Mouse (Mus musculus) liver, embryonic 14.5 days (tissue): ENCODE results near the gene Igf2r. TPM values are rescaled to one million over a fixed set of nuclear protein-coding genes. Genes with fewer than 3 reads are reported as not detected.

Experiments used
- ATAC-seq: fragments of 200-750 bp; cut with Nextera tagmentation; 2 replicates; pipeline ENCODE4 v1.8.0; 2017; ENCODE audit warnings: moderate number of reproducible peaks, mild to moderate bottlenecking, moderate library complexity; ENCODE audit not compliant: insufficient read depth
- DNase-seq, 3 experiments: peaks; one replicate each; pipeline ENCODE4 v3.0.0-alpha.2; 2012 to 2013; ENCODE audit warnings: low read depth in 3 of 3, low spot score in 3 of 3
- H3K27ac ChIP-seq: fragments of 300-500 bp; sonication (generic); 2 replicates; pipeline ENCODE4 v1.5.1; 2014; ENCODE audit warnings: moderate library complexity, mild to moderate bottlenecking, control low read depth, inconsistent platforms
- H3K27me3 ChIP-seq: fragments of 300-500 bp; sonication (generic); 2 replicates; pipeline ENCODE4 v1.6.1; 2014; ENCODE audit warnings: mild to moderate bottlenecking, low read length, moderate library complexity; ENCODE audit not compliant: control insufficient read depth, insufficient read depth
- H3K36me3 ChIP-seq: fragments of 300-500 bp; sonication (generic); replicated peaks from 2 replicates; pipeline ENCODE4 v1.6.1; 2014; ENCODE audit warnings: low read depth; ENCODE audit not compliant: control insufficient read depth, insufficient read depth
- H3K4me1 ChIP-seq, 2 experiments: fragments of 200-500 bp in 1 of 2; fragments of 300-500 bp in 1 of 2; sonication (generic) in 1 of 2; replicated peaks; 2 replicates each; pipeline ENCODE4 v1.6.1; 2012 to 2014; ENCODE audit warnings: antibody characterized with exemption in 1 of 2, inconsistent platforms in 1 of 2, low read length in 1 of 2; ENCODE audit not compliant: control insufficient read depth in 2 of 2, insufficient read depth in 2 of 2
- H3K4me2 ChIP-seq: fragments of 300-500 bp; sonication (generic); 2 replicates; pipeline ENCODE4 v1.6.1; 2014; ENCODE audit warnings: low read depth, mild to moderate bottlenecking, control low read depth, moderate library complexity
- H3K4me3 ChIP-seq, 2 experiments: fragments of 200-500 bp in 1 of 2; fragments of 300-500 bp in 1 of 2; sonication (generic) in 1 of 2; 2 replicates each; pipeline ENCODE4 v1.5.1; 2012 to 2014; ENCODE audit warnings: low read depth in 2 of 2, low read length in 2 of 2, mild to moderate bottlenecking in 2 of 2, control low read depth in 1 of 2, inconsistent platforms in 1 of 2, moderate library complexity in 1 of 2; ENCODE audit not compliant: insufficient read depth in 1 of 2
- H3K9ac ChIP-seq: fragments of 300-500 bp; sonication (generic); replicated peaks from 2 replicates; pipeline ENCODE4 v1.6.1; 2014; ENCODE audit warnings: mild to moderate bottlenecking, control low read depth, moderate library complexity
- H3K9me3 ChIP-seq: fragments of 300-500 bp; sonication (generic); 2 replicates; pipeline ENCODE4 v1.6.1; 2016; ENCODE audit warnings: low read length, mixed read lengths; ENCODE audit not compliant: control insufficient read depth
- CTCF ChIP-seq: IDR thresholded peaks from 2 replicates; pipeline ENCODE4 v1.5.1; 2016; ENCODE audit warnings: antibody characterized with exemption, low read depth, control low read depth
- EP300 ChIP-seq: IDR thresholded peaks from 2 replicates; pipeline ENCODE4 v1.6.1; 2016; ENCODE audit warnings: antibody characterized with exemption, low read depth
- WGBS: fragments of 180-500 bp; shearing (Covaris S2); extraction: QIAGEN DNeasy Blood & Tissue Kit; methylation state at CpG from one replicate; pipeline ENCODE4 v1.1.7; 2014; ENCODE audit not compliant: insufficient replicate concordance; 5-methylcytosine and 5-hydroxymethylcytosine counted together
- polyA plus RNA-seq, 2 experiments: library from polyadenylated mRNA; depleted of rRNA in 1 of 2; stranded (reverse) in 1 of 2; unstranded in 1 of 2; fragments of >200 nt; fragmentation: Nextera tagmentation in 1 of 2; extraction: Ambion mirVana in 1 of 2; gene quantifications; 2 replicates each; pipeline versions ENCODE4 v1.2.1 to v1.2.3; 2012 to 2014

Igf2r gene
- polyA plus RNA-seq, 2 experiments, result 12.6 to 12.8 TPM

- no peak overlapping the region for H3K9ac ChIP-seq
- TF ChIP-seq CTCF (no peak), EP300 (no peak)
- H3K4me3 ChIP-seq, result no peak overlapping the region
- no peaks in the 10 kb centered on the region for H3K27me3 ChIP-seq
- no peak overlapping the region for H3K4me2 ChIP-seq
- 70% methylated on average over 6 of the region's 6 CpGs for WGBS
- no peak for ATAC-seq
- DNase-seq, result no peak
- no peaks in the 10 kb centered on the region for H3K36me3 ChIP-seq
- 0 out of 4 replicates have a peak, but pooled peaks cover 0 to 4% of the 10 kb centered on the region in 2 experiments for H3K4me1 ChIP-seq
- no peaks in the 10 kb centered on the region for H3K9me3 ChIP-seq
- no peak overlapping the region for H3K27ac ChIP-seq
These were observed 39.4 kb upstream of the Igf2r start for GRCm38 (mm10) chr17:12808851-12809250.

GRCm38 (mm10) chr17:12804584-12805445, 35.4 kb upstream of the Igf2r start:
- no peak overlapping the region for H3K9ac ChIP-seq

GRCm38 (mm10) chr17:12801861-12802540, 32.5 kb upstream of the Igf2r start:
- H3K9me3 ChIP-seq, result no peaks in the 10 kb centered on the region
- no peak overlapping the region for H3K27ac ChIP-seq
- H3K4me3 ChIP-seq, result no peak overlapping the region
- no peak overlapping the region for H3K9ac ChIP-seq
- DNase-seq (no peak), ATAC-seq (no peak)
- no peaks in the 10 kb centered on the region for H3K27me3 ChIP-seq
- 54% methylated on average over 9 of the region's 9 CpGs for WGBS
- no peak overlapping the region for H3K4me2 ChIP-seq
- peaks cover 0 to 6% of the 10 kb centered on the region in 2 experiments; a peak in 1 of 4 replicates for H3K4me1 ChIP-seq
- H3K36me3 ChIP-seq, result no peaks in the 10 kb centered on the region
- TF ChIP-seq CTCF (no peak), EP300 (no peak)

More at GRCm38 (mm10) chr17:12804584-12805445, 35.4 kb upstream of the Igf2r start:
- Histone ChIP-seq H3K4me2 (no peak overlapping the region), H3K4me1 (0 out of 4 replicates have a peak, but pooled peaks cover 0 to 4% of the 10 kb centered on the region in 2 experiments), H3K9me3 (no peaks in the 10 kb centered on the region), H3K4me3 (no peak overlapping the region), H3K36me3 (no peaks in the 10 kb centered on the region), H3K27ac (no peak overlapping the region), H3K27me3 (no peaks in the 10 kb centered on the region)
- TF ChIP-seq CTCF (no peak), EP300 (no peak)
- no peak for ATAC-seq
- no peak for DNase-seq

GRCm38 (mm10) chr17:12799368-12800275, 30.2 kb upstream of the Igf2r start:
- WGBS, result 60% methylated on average over 12 of the region's 12 CpGs
- H3K9me3 ChIP-seq, result no peaks in the 10 kb centered on the region
- no peaks in the 10 kb centered on the region for H3K27me3 ChIP-seq
- DNase-seq, result no peak
- 0 out of 2 replicates have a peak, but pooled peaks have one; percentile 19 for ATAC-seq
- H3K4me3 ChIP-seq, result no peak overlapping the region
- TF ChIP-seq CTCF (0 out of 2 replicates have a peak, but pooled peaks have one; percentile 19), EP300 (no peak)
- peaks cover 0 to 20% of the 10 kb centered on the region in 2 experiments; a peak in 2 of 4 replicates for H3K4me1 ChIP-seq
- no peak overlapping the region for H3K27ac ChIP-seq
- H3K9ac ChIP-seq, result no peak overlapping the region
- no peak overlapping the region for H3K4me2 ChIP-seq
- H3K36me3 ChIP-seq, result no peaks in the 10 kb centered on the region
